Mouse (Mus musculus): ENCODE data around the gene Txnl4b.

Gene Txnl4b

DNA sequence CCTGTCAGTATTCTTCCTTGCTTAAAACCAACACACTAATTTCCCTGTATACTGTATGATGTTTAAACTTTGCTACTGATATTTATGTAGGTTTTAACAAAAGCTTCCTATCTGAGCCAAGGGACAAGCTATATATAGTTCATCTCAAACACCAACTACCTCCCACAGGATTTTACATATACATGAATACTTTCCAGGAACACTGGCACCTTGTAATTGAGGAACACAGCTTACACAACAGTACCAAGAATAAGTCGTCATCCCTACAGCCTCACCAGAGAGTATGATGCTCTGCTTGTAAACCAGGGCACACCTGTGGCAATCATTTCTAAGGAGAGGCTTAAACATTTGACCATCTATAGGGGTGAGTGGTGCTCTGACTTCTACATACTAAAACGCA, 41.0 kb downstream of the Txnl4b start:
- DNase-seq = no peak

DNA sequence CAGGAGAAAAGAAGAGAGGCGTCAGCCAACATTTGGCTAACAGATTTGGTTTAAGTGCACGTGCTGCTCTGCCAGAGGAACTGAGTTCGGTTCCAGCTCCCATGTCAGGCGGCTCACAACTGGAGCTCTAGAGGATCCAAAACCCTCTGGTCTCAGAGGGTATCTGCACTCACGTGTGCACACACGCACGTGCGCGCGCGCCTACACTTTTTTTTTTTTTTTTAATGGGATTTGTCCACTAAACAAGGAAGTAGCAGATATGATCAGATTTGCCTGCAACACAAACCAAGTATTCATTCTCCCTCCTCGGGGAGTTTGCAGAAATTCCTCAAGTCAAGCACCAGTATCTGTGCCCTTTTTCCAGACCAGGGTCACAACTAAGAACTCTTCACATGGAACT, 42.0 kb downstream of the Txnl4b start:
- peak in 1 of 2 experiments; percentile 24 for DNase-seq

DNA sequence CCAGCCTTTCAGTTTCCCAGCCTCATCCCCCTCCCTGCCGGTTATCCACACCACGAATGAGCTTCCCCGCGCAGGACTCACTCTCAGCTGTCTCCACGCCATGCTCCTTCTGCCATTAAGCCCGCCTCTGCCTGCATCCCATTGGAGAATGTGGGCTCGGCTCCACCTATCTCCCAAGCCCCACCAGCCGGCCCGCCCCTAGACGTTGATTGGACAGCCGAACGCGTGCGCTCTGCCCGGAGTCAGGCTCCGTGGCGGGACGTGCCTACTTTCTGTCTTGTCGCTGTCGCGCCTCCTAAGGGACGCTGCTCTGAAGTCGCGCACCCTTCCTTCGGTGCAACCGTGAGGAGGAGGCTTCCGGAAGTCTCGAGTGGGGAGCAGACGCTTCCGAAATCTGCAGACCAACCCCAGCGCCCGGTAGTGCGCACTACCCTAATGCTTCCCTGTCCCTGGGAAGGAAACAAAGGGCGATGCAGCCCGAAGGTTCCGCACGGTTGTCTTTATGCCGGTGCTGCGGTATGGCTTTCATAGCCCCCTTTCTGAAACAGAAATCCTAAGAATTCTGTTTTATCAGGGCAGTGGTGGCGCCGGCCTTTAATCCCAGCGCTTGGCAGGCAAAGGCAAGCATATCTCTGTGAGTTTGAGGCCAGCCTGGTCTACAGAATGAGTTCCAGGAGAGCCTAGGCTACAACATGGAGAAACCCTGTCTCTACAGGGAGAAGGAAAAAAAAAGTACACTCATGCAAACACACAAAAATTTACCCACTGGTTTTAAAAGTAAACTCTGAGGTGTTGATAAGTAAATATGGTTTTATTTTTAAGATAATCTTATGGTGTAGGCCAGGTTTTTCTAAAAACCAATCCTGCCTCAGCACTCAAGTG, 42.8 kb downstream of the Txnl4b start, which contains the start of gene Dhodh:
Gene Dhodh, minus strand, starts transcription at position 403 of the 882 bp plus-strand sequence.
- DNase-seq = peak; percentile 97

GRCm38 (mm10) chr8:109609153-109609502, 43.4 kb downstream of the Txnl4b start:
- DNase-seq = peak; percentile 30 to 47

GRCm38 (mm10) chr8:109614243-109615210, 48.8 kb downstream of the Txnl4b start, which contains the start of gene Pkd1l3:
Gene Pkd1l3 (plus strand): TSS chr8:109614517.
- DNase-seq = no peak

- DNase-seq = no peak
These were observed 49.9 kb downstream of the Txnl4b start for GRCm38 (mm10) chr8:109615569-109615968.

Measured in cerebellum, postnatal 14 days (tissue).